Mouse (Mus musculus) small intestine, adult 10 weeks (tissue): ENCODE data around the gene Asmt. TPM values are rescaled to one million over a fixed set of nuclear protein-coding genes. Genes with fewer than 3 reads are reported as not detected.

ENCODE experiments used
- polyA plus RNA-seq: library from polyadenylated mRNA; stranded (reverse); fragments of 350-450 nt; fragmentation: Illumina TruSeq; extraction: RNeasy Lipid Tissue Mini Kit (QIAGEN cat#74804); gene quantifications from one replicate; pipeline ENCODE4 v1.2.3, GENCODE M21; 2014; ENCODE audit warnings: low replicate concordance

The Asmt gene
- not detected for polyA plus RNA-seq

DNA sequence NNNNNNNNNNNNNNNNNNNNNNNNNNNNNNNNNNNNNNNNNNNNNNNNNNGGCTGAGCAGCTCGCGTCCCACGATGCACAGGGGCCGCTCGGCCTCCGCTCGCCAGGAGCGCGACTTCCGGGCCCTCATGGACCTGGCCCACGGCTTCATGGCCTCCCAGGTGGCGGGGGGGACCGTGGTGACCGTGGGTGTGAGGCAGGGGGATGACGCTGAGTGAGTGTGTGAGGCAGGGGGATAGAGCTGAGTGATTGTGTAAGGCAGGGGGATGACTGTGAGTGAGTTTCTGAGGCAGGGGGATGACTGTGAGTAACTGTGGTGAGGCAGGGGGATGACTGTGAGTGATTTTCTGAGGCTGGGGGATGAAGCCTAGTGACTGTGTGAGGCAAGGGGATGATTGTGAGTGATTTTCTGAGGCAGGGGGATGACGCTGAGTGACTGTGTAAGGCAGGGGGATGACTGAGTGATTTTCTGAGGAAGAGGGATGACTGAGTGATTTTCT is at the start of gene Asmt:
TSS of gene Asmt (plus strand) at position 51 of the 499 bp plus-strand sequence.

